In genomic region chr17:78379079-78379729, GRCm38 (mm10) we compare ENCODE assay signal across 28 mouse cellular contexts. TPM values are rescaled to one million over a fixed set of nuclear protein-coding genes. Genes with fewer than 3 reads are reported as not detected.
DNase-seq lines count a peak whose midpoint lies in the region; ATAC-seq and TF ChIP-seq lines count a peak whose summit lies in the region.
"Had no signal": no experiment of that assay in that cellular context is flagged by ENCODE, and none has a peak within 500 bp of the region (broad histone marks: within the 10 kb centered on the region; RNA-seq: fewer than 3 reads in every experiment).

No protein-coding gene starts in this region.

- no peak for TF ChIP-seq CTCF in liver, adult 2 months (IDR thresholded peaks at IDR 0.05; ENCODE audit: low read depth, low read length)

- no peak overlapping the region for H3K4me3 ChIP-seq in intestine, embryonic 14.5 days (ENCODE audit: low read depth, low read length)
- no peak overlapping the region for H3K4me3 ChIP-seq in intestine, embryonic 15.5 days (replicated peaks)
- no peak overlapping the region for H3K4me3 ChIP-seq in liver, adult 2 months (ENCODE audit: insufficient read depth, low read depth, low read length)
- no peak overlapping the region for H3K4me3 ChIP-seq in liver, embryonic 11.5 days (ENCODE audit: low read depth, low read length)
- no peak overlapping the region for H3K4me3 ChIP-seq in limb, embryonic 13.5 days
- H3K4me3 ChIP-seq in hindbrain, embryonic 11.5 days (ENCODE audit: low read depth, low read length) = no peak overlapping the region
- H3K4me3 ChIP-seq: embryonic facial prominence, embryonic 13.5 days; forebrain, embryonic 10.5 days; forebrain, embryonic 15.5 days; midbrain, embryonic 12.5 days; neural tube, embryonic 13.5 days had no signal

- H3K27ac ChIP-seq in intestine, embryonic 14.5 days (ENCODE audit: low read depth) = no peak overlapping the region
- H3K27ac ChIP-seq in intestine, embryonic 15.5 days = no peak overlapping the region
- H3K27ac ChIP-seq in liver, adult 2 months (replicated peaks; ENCODE audit: insufficient read depth, low read depth, low read length) = peak overlapping the region; percentile 54
- no peak overlapping the region for H3K27ac ChIP-seq in liver, embryonic 11.5 days (ENCODE audit: low read depth, low read length)
- H3K27ac ChIP-seq in limb, embryonic 13.5 days = peak overlapping the region; percentile 40; the same call in 1 of the 2 replicates
- no peak overlapping the region for H3K27ac ChIP-seq in hindbrain, embryonic 11.5 days (ENCODE audit: low read depth, low read length)
- H3K27ac ChIP-seq: embryonic facial prominence, embryonic 13.5 days; forebrain, embryonic 10.5 days; forebrain, embryonic 15.5 days; hindbrain, embryonic 14.5 days; liver, embryonic 14.5 days; midbrain, embryonic 12.5 days; neural tube, embryonic 13.5 days; stomach, postnatal 0 days had no signal

- peaks cover 37% of the 10 kb centered on the region for H3K36me3 ChIP-seq in intestine, embryonic 14.5 days (ENCODE audit: control insufficient read depth, insufficient read depth, low read length)
- H3K36me3 ChIP-seq in intestine, embryonic 15.5 days = no peaks in the 10 kb centered on the region
- H3K36me3 ChIP-seq in liver, adult 2 months (ENCODE audit: control insufficient read depth, insufficient read depth, low read length) = peaks cover 6% of the 10 kb centered on the region; the same call in 1 of the 2 replicates
- H3K36me3 ChIP-seq in liver, embryonic 11.5 days (ENCODE audit: control insufficient read depth, insufficient read depth, low read length) = peaks cover 7% of the 10 kb centered on the region
- peaks cover 50% of the 10 kb centered on the region for H3K36me3 ChIP-seq in limb, embryonic 13.5 days
- H3K36me3 ChIP-seq in hindbrain, embryonic 11.5 days (ENCODE audit: control insufficient read depth, insufficient read depth, low read length) = no peaks in the 10 kb centered on the region
- H3K36me3 ChIP-seq: forebrain, embryonic 15.5 days had no signal

- WGBS in intestine, embryonic 14.5 days = 63% methylated on average over 8 of the region's 8 CpGs
- WGBS in intestine, embryonic 15.5 days = 68% methylated on average over 8 of the region's 8 CpGs
- 62% methylated on average over 8 of the region's 8 CpGs for WGBS in liver, adult 2 months
- WGBS in liver, embryonic 11.5 days = 81% methylated on average over 8 of the region's 8 CpGs
- WGBS in limb, embryonic 13.5 days = 67% methylated on average over 8 of the region's 8 CpGs
- 91% methylated on average over 8 of the region's 8 CpGs for WGBS in hindbrain, embryonic 11.5 days

- H3K79me2 ChIP-seq in liver, adult 2 months (ENCODE audit: control insufficient read depth, insufficient read depth, low read length) = no peaks in the 10 kb centered on the region

- no peak overlapping the region for H3K9ac ChIP-seq in intestine, embryonic 14.5 days (ENCODE audit: low read length)
- no peak overlapping the region for H3K9ac ChIP-seq in intestine, embryonic 15.5 days
- peak overlapping the region; percentile 20; the same call in 1 of the 2 replicates for H3K9ac ChIP-seq in liver, adult 2 months (ENCODE audit: low read depth, low read length)
- no peak overlapping the region for H3K9ac ChIP-seq in liver, embryonic 11.5 days (ENCODE audit: low read depth, low read length)
- H3K9ac ChIP-seq in limb, embryonic 13.5 days = no peak overlapping the region
- H3K9ac ChIP-seq in hindbrain, embryonic 11.5 days (ENCODE audit: low read depth, low read length) = no peak overlapping the region
- H3K9ac ChIP-seq: embryonic facial prominence, embryonic 13.5 days; forebrain, embryonic 15.5 days; hindbrain, embryonic 14.5 days; liver, embryonic 14.5 days; midbrain, embryonic 12.5 days; neural tube, embryonic 13.5 days had no signal

- peak; percentile 44 for DNase-seq in intestine, embryonic 14.5 days (ENCODE audit: low spot score)
- no peak for DNase-seq in liver, adult 2 months (ENCODE audit: extremely low read depth, low read depth, low spot score)
- DNase-seq in liver, embryonic 11.5 days (ENCODE audit: low spot score) = no peak
- DNase-seq in cerebellum, postnatal 4 days (ENCODE audit: low spot score in 2 of 2) = no peak
- no peak for DNase-seq in hindbrain, embryonic 11.5 days (ENCODE audit: low spot score)
- DNase-seq: adrenal gland, postnatal 25 days; cerebellum, adult 11-12 months; cerebellum, adult 9-11 months; gastrocnemius, postnatal 10 days; heart, postnatal 36 days; kidney, adult 9 months; layer of hippocampus, adult 9-11 months; lung, postnatal 36 days; right cerebral cortex, postnatal 4 days; thymus, adult 18-20 months; thymus, postnatal 36 days had no signal

- H3K4me1 ChIP-seq in intestine, embryonic 14.5 days (replicated peaks; ENCODE audit: control insufficient read depth, insufficient read depth, low read length) = no peaks in the 10 kb centered on the region
- H3K4me1 ChIP-seq in intestine, embryonic 15.5 days (replicated peaks) = no peaks in the 10 kb centered on the region
- H3K4me1 ChIP-seq in liver, adult 2 months (ENCODE audit: control insufficient read depth, insufficient read depth, low read length) = peaks cover 18% of the 10 kb centered on the region
- H3K4me1 ChIP-seq in liver, embryonic 11.5 days (replicated peaks; ENCODE audit: control insufficient read depth, insufficient read depth, low read length) = no peaks in the 10 kb centered on the region
- H3K4me1 ChIP-seq in limb, embryonic 13.5 days = no peaks in the 10 kb centered on the region
- no peaks in the 10 kb centered on the region for H3K4me1 ChIP-seq in hindbrain, embryonic 11.5 days (replicated peaks; ENCODE audit: control insufficient read depth, insufficient read depth, low read length)
- H3K4me1 ChIP-seq: embryonic facial prominence, embryonic 13.5 days; forebrain, embryonic 15.5 days; midbrain, embryonic 12.5 days; neural tube, embryonic 13.5 days had no signal

- no peak overlapping the region for H3K4me2 ChIP-seq in intestine, embryonic 14.5 days (ENCODE audit: low read length)
- H3K4me2 ChIP-seq in intestine, embryonic 15.5 days (replicated peaks) = no peak overlapping the region
- H3K4me2 ChIP-seq in liver, embryonic 11.5 days = no peak overlapping the region
- no peak overlapping the region for H3K4me2 ChIP-seq in limb, embryonic 13.5 days (replicated peaks)
- H3K4me2 ChIP-seq in hindbrain, embryonic 11.5 days (replicated peaks; ENCODE audit: low read depth, low read length) = no peak overlapping the region
- H3K4me2 ChIP-seq: embryonic facial prominence, embryonic 13.5 days; forebrain, embryonic 15.5 days; heart, embryonic 11.5 days; hindbrain, embryonic 14.5 days; midbrain, embryonic 12.5 days; neural tube, embryonic 13.5 days had no signal

- no peak for ATAC-seq in intestine, embryonic 14.5 days (replicated peaks; ENCODE audit: low FRiP score, low TSS enrichment, low read depth)
- ATAC-seq in intestine, embryonic 15.5 days = no peak
- ATAC-seq in liver, embryonic 11.5 days (replicated peaks; ENCODE audit: low FRiP score) = no peak
- ATAC-seq in limb, embryonic 13.5 days (ENCODE audit: low FRiP score, low read depth) = no peak
- ATAC-seq in hindbrain, embryonic 11.5 days (ENCODE audit: low FRiP score) = no peak
- ATAC-seq: CD4-positive, CD25-positive, alpha-beta regulatory T cell, adult 4 months; forebrain, embryonic 15.5 days had no signal

- TF ChIP-seq POLR2A in liver, adult 2 months (IDR thresholded peaks at IDR 0.05; ENCODE audit: extremely low read depth, insufficient read depth, low read length) = no peak

- no peaks in the 10 kb centered on the region for H3K9me3 ChIP-seq in intestine, embryonic 14.5 days (ENCODE audit: control insufficient read depth, low read length)
- no peaks in the 10 kb centered on the region for H3K9me3 ChIP-seq in intestine, embryonic 15.5 days
- H3K9me3 ChIP-seq in liver, embryonic 11.5 days (ENCODE audit: control insufficient read depth, low read length) = no peaks in the 10 kb centered on the region
- no peaks in the 10 kb centered on the region for H3K9me3 ChIP-seq in limb, embryonic 13.5 days
- no peaks in the 10 kb centered on the region for H3K9me3 ChIP-seq in hindbrain, embryonic 11.5 days (ENCODE audit: control insufficient read depth, low read length)
- H3K9me3 ChIP-seq: embryonic facial prominence, embryonic 13.5 days; forebrain, embryonic 10.5 days; forebrain, embryonic 15.5 days; midbrain, embryonic 12.5 days; neural tube, embryonic 13.5 days had no signal

- no peaks in the 10 kb centered on the region for H3K27me3 ChIP-seq in intestine, embryonic 14.5 days (replicated peaks; ENCODE audit: control insufficient read depth, insufficient read depth, low read length)
- H3K27me3 ChIP-seq in intestine, embryonic 15.5 days (replicated peaks) = no peaks in the 10 kb centered on the region
- no peaks in the 10 kb centered on the region for H3K27me3 ChIP-seq in liver, adult 2 months (ENCODE audit: control insufficient read depth, insufficient read depth, low read length)
- no peaks in the 10 kb centered on the region for H3K27me3 ChIP-seq in liver, embryonic 11.5 days (replicated peaks; ENCODE audit: control insufficient read depth, insufficient read depth, low read length)
- H3K27me3 ChIP-seq in limb, embryonic 13.5 days = no peaks in the 10 kb centered on the region
- H3K27me3 ChIP-seq in hindbrain, embryonic 11.5 days (ENCODE audit: control insufficient read depth, insufficient read depth, low read length) = no peaks in the 10 kb centered on the region
- H3K27me3 ChIP-seq: embryonic facial prominence, embryonic 13.5 days; forebrain, embryonic 15.5 days; midbrain, embryonic 12.5 days; neural tube, embryonic 13.5 days had no signal

RNA-seq across cellular contexts. Expression of gene Fez2, which starts 38.7 kb away (rescaled TPM):
- 43.7 and 49.6 TPM in 2 replicates for polyA plus RNA-seq in intestine, embryonic 14.5 days (2014; fragmentation: Nextera tagmentation; extraction: Ambion mirVana)
- 37.1 and 42.7 TPM in 2 replicates for polyA plus RNA-seq in intestine, embryonic 15.5 days (2015; fragmentation: Nextera tagmentation; extraction: Ambion mirVana)
- 27.9 and 28.9 TPM in 2 replicates for total RNA-seq in liver, adult 2 months (2014; rRNA removed)
- 18.2 and 18.8 TPM in 2 replicates for polyA plus RNA-seq in liver, adult 2 months (2012; rRNA removed)
- 30.9 and 33.3 TPM in 2 replicates for polyA plus RNA-seq in liver, embryonic 11.5 days (2014; fragmentation: Nextera tagmentation; extraction: Ambion mirVana)
- polyA plus RNA-seq in limb, embryonic 13.5 days (2015; fragmentation: Nextera tagmentation; extraction: Ambion mirVana) = 41.2 and 43.7 TPM in 2 replicates
- 52.4 and 56.1 TPM in 2 replicates for polyA plus RNA-seq in hindbrain, embryonic 11.5 days (2014; fragmentation: Nextera tagmentation; extraction: Ambion mirVana)

Comparison
In these comparisons a context has a peak if more than half of its experiments do, and no peak if none do; other contexts are left out.
1. H3K27ac ChIP-seq: peak in liver, adult 2 months (single experiment) and limb, embryonic 13.5 days (single experiment); none in intestine, embryonic 14.5 days (single experiment), intestine, embryonic 15.5 days (single experiment), liver, embryonic 11.5 days (single experiment) and hindbrain, embryonic 11.5 days (single experiment).